Mouse (Mus musculus) bone marrow macrophage, adult 2 months (primary cell): ENCODE results near the gene Kcnk10.

Experiments
- CTCF ChIP-seq: IDR thresholded peaks from 2 replicates; pipeline ENCODE4 v1.5.1; 2012; ENCODE audit warnings: low read depth, mild to moderate bottlenecking, low read length, moderate library complexity
- POLR2A ChIP-seq: IDR thresholded peaks from 2 replicates; pipeline ENCODE4 v1.6.1; 2012; ENCODE audit warnings: mild to moderate bottlenecking, low read depth, low read length, borderline replicate concordance

DNA sequence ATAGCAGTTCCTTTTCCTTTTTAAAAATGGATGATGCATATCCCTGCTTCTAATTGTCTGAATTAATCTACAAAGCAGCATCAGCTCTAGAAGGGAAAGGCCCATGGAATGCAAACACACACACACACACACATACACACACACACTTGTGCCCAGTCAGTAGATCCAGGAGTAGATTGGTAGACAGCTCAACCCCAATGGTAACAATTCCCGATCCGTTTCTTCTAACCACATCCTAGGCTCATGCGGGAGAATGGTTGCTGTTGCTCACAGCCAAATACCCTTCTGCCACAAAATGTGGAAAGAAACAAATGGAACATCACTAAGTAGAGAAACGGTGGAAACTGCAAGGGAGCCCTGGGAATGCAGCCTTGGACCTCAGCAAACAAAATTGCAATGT is 119.2 kb downstream of the Kcnk10 start:
- TF ChIP-seq CTCF (no peak), POLR2A (no peak)
